Mouse (Mus musculus): ENCODE results near the gene Cd200r4.

DNA sequence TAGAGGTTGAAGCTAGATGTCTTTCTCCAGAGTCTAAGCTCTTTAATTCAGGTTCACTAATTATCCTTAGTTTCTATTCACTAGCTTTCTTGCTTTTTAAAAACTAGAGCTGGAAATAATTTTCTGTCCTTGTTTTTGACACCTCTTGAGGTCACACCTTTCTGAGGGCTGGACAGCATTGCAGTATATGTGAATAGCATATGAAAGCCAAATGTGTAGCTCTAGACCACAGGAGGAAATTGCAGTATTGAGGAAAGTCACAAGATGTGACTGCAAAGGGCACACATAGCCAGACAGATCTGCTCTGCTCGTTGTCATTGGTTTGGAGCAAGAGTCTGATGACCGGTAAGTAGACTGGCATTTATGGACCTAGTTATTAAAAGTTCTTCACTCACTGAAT, 55.3 kb downstream of the Cd200r4 start, which contains the start of gene Cd200r2:
- TF ChIP-seq CTCF (conservative IDR thresholded peaks at IDR 0.05; ENCODE audit: low read length), result no peak
- TF ChIP-seq NANOG (IDR thresholded peaks at IDR 0.05; ENCODE audit: borderline replicate concordance, low read length), result no peak
- no peak for TF ChIP-seq POU5F1 (IDR thresholded peaks at IDR 0.05; ENCODE audit: borderline replicate concordance, low read length)

All from E14TG2a.4 (cell line).